Mouse (Mus musculus) 3134 (cell line): Measurements from ENCODE around the gene Frmd4a.
A peak's percentile ranks its signal among the peaks of the same experiment; 100 is the strongest.

Source experiments
- DNase-seq: peaks from one replicate; pipeline ENCODE4 v3.0.0-alpha.2; 2011; ENCODE audit warnings: low spot score; ENCODE audit not compliant: insufficient read length; ENCODE audit errors: extremely low read depth

Gene Frmd4a

DNA sequence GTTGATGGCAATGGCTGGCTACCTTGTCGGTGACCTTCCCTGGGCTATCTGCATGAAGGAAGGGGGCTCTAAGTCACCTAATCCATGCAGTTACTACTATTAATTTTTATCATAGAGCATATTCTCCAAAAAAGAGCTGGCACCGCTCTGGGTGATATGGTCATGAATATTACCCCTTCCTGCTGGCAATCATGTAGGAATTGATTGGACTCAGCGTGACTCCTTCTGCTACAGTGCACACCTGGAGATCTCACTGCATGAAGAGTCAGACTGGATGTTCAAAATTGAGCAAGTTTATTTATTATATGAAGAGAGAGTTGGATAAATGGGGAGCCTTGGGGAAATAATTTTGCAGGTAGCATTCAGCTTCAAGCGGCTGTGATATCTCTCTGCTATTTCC, 113.7 kb downstream of the Frmd4a start:
- DNase-seq = no peak

DNA sequence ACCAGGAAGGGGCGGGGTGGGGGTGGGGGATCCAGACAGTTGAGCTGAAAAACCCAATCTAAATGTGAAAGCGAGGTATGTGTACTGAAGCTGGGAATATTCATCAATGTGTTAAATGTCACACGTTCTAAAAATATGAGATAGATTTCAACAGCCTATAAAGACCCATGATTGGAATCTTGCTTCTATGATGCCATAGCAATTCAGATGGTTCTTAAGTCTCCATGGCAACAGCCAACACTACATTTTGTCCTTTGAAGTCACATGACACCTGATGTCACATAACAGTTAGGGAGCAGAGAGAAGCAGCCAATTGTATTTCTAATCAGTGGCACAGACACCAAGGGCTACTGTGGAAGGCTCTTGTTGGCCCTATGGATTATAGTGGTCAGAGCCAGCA, 120.0 kb downstream of the Frmd4a start:
- DNase-seq = no peak

DNA sequence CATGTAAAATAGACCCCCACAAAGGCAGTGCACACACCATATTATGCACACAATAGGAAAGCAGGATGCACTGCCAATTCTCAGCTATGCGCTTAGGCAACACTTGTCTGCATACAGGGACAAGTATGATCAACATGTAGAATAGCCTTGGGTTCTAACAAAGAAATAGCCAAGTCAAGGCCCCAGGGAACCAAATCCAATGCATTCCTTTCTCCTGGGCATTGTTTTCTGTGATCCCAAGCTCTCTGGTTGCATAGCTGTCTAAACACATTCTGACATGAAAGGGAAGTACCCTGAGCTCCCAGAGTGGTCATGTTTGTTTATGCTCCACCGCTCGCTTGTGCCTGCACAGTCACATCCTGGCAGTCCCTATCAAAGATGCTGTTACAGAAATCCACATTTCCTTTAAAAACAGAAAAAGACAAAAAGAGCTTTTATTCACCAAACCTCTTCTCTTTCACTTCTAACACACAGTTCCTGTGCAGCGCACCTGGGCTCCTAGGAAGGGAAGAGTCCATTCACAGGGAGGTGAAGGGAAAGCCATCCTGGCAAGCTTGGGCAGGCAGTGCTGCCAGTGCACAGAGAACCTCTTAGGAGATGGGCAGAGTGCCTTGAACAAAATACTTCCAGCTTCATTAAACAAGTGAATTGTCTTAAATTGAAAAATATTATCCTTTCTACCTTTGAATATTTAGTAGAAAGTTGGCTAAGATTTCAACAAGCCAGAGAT, 124.9 kb downstream of the Frmd4a start:
- DNase-seq = no peak

DNA sequence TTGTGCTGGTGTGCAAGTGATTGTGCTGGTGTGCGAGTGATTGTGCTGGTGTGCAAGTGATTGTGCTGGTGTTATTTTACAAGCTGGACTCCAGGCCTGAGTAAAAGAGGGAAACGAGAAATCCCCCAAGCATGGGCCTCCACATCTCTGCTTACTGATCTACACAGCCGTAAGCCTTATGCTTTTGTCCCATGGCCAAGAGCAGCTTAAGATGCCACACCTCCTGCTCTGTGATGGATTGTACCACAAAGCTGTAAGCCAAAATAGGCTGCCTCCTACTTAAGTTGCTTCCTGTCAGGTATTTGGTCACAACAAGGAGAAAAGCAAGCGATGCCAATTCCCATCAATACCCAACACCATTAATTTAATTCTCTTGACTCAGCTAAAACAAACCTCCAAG, 126.9 kb downstream of the Frmd4a start:
- DNase-seq = no peak

DNA sequence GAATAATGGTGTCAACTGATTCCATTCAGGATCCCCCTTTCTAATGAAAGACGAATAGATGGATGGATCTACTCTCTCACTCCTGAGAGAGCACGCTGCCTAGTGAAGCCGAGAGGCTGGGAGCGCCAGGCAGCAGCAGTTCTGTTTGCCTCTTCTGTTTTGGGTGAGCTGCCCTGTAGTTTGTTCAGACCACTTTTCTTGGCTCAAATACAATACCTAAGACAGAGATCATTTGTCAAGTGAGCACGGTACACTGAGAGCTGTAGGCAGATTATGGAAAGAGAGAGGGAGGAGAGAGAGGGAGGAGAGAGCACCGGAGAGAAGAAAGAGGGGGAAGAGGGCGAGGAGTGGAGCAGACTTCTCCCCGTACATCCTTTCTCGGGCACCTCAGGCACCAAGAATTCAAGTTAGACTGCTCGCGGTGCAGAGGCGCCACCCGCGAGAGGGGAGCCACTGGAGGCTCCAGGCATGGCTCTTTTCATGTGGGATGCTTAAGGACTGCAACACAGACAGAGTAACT, 135.1 kb downstream of the Frmd4a start:
- DNase-seq = no peak

DNA sequence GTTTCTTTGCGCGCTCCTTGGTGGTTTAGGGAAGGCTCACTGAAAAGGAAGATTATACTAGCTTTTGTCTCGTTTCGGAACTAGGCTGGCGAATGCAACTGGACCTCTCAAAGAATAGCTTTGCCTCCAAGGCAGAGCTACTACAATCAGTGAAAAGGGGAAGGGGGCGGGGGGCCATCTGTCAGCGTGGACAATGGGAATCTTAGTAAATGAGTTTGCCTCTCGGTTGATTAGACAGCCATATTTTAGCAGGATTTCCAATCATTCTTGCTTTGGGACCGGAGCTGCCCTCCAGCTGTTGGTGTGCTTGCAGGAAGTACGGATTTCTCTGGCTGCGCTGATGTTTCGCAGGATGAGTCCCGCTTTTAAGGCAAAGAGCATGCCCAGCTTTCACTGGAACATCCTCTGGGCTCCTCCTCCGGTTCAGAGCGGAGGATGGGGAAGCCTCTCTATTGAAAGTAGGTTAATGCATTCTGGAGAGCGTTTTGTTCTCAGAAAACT, 135.7 kb downstream of the Frmd4a start:
- no peak for DNase-seq

DNA sequence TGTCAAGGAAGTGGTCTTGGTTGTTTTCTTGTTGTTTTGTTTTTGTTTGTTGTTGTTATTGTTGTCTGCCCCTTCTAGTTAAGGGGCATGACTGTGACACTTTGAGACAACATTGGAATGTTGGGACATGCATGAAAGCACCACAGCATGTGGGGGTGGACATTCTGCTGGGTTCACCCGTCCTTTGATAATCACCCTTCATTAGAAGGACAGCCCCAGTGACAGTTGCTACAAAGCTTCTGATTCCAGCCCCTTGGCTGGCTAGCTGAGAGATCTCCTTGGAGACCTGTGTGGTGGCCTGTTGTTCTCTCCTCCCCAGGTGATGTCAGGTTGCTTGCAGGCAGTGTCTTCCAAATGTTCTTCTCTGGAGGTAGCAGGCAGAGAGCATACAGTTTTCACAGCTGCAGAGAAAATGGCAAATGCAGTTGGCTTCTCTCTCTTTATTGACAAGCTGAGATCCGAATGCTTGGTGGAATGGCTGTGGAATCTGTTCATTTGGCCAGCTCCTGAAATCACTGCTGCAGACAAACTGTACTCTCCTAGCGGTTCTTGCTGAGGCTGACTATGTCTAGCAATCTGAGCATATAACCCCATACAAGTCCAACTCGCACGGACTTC, 136.6 kb downstream of the Frmd4a start:
- DNase-seq = no peak

DNA sequence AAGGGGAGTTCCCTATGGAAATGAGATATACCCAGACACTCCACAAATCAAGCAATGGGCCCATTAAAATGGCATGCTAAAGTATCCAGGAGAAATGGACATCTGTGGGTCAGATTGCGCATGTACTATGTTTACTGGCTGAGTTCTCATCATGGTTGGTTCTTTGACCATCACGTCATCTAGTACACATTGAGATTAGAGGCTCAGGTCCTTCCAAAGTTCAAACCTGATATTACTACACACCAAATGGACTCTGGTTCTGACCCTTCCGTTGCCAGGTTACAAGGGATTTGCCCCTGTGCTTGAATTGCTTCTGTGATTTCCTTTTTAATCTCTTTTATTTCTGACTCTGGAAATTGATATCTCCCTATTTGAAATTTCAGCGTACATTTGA, 137.1 kb downstream of the Frmd4a start:
- DNase-seq = no peak

DNA sequence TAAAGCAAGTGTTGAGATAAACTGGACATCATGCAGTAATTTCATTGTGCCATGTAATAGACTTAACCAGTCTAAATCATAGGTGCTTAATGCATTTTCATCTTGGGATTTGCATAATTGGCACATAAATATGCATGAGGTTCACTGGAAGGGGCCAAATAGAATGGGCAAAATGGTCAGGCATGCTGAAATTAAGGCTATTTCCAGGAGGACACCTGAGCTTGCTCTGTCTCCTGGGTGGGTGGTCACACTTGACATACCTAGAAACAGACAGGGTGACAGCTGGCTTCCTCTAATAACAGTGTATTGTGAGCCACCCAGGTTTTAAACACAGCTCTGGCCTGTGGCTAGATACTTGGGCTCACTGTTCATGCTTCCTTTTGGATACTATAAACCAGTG, 137.9 kb downstream of the Frmd4a start:
- no peak for DNase-seq

DNA sequence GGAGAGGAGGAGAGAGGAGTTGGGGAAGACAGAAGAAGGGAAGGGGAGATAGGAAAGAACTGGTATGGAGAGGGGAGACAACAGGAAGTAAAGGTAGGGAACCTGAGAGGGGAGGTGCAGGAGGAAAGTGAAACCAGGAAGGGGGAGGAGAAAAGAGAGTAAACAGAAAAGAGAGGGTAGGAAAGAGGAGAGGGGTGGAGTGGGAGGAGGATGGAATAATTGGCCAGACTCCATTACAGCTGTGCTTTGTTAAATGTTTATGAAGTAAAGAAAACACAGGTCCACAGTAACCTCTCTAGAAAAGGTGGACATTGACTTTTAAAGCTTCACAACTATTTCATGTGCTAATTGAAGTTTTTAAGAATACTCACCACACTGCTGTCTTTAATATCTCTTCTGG, 139.0 kb downstream of the Frmd4a start:
- DNase-seq = no peak

DNA sequence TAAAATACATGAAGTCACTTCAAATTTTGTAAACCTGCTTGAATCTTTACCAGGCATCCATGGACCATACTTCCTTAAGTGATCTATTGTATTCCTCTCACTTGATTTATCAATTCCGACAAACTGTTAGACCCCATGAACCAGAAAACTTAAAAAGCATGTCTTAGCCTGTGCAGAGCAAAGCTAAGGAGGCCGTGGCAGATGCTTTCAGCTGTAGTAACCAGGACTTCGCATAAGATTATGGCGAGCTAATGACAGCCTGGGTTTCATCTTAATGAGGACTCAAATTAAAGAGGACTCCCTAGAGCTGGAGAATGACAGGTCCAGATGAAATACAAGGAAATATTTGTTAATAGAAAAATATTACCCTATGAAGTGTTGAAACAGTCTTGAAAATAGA, 139.9 kb downstream of the Frmd4a start:
- DNase-seq = no peak

DNA sequence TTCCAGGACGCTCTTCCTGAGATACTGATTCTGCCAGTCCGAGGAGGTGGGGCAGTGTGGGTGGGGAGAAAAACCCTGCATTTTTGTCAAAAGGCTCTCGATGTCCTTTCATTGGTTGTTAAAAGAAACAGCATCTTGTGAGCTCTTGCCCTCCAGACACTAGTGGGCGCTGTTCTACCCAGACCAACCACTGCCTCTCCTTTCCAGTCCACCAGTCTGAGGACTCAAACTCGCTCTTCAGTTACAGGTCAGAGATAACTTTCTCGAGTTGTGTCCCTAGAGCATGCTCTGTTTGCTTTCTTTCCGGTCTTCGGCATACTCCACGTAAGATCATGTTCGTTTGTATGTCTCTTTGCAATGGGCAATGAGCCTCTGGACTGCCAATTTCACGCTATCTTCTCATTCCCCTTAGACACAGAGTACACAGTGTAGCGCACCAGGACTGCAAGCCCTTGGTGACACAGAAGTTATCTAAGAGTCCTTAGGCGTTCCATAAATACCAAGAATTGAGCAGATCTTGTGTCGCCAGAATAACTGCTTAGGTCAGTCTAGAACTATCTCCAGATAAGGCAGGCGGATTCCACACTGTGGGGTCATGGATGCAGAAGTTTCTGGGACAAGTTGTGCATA, 142.2 kb downstream of the Frmd4a start:
- no peak for DNase-seq

DNA sequence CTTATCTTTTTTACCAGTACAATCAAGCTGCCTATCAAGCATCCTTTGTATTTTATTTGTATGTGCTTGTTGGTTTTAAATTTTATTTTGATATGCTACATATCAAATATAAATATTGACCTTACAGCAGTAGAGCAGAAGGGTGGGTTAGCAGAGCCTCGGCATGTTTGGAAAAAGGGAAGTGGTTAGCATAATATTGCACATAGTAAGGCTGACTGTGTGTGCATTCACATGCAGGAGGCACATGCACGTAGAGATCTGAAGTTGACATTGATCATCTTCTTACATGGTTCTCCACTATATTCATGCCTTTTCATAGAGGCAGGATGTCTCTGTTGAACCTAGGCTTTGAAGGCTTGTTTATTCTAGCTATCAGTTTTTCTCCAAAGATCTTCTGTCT, 148.7 kb downstream of the Frmd4a start:
- DNase-seq = no peak

DNA sequence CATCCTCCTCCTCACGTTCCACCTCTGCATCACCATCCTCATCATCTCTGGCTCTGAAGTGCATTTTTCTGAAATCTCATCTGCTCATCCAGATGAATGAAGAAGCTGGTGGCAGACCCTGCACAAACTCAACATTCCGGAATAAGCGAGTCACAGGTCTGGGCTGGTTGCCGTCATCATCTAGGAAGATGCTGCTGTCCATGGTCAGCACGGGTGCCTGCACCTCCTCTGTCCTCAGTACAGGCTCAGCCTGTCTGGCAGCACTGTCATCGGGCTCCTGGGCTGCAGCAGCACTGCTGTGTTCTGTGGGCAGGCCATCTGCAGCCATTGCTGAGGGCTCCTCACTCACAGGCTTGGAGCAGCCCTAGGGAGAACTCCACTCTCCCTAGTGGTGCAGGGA, 149.6 kb downstream of the Frmd4a start:
- DNase-seq = peak; percentile 11

DNA sequence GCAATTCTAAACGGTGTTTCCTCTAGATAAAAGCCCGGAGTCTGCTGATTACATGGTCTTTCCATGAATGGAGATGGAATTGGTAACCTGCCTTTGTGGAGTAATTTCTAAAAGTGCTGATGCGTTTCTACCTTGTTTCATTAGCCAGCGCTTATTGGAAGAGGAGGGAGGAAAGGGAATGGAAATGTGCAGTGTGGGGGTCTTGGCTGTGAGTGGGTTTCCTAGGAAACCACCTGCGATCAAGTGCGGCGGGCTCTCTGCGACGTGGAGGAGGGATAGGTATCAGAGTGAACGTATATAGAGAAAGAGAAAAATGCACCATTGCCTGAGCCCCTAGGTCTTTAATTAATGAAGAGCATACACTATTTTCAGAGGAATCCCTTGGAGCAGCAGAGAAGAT, 152.2 kb downstream of the Frmd4a start:
- DNase-seq = no peak

DNA sequence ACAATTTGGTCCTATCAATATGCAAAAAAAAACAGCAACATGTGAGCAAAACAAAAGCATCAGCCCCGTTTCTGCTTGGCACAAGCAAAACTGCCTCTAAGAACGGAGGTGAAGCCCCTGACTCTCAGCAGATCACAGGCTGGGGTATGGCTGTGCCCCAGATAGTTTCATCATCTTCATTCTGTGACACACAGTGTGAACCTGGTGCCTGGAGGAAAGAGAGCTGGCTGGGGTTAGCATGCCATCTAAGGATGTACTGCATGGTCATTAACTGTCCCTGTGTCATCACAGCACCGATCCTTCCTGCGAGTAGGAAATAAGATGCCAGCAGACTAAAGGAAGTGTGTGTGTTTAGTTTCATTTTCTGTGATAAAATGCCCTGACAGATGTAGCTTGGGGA, 152.7 kb downstream of the Frmd4a start:
- DNase-seq = no peak

DNA sequence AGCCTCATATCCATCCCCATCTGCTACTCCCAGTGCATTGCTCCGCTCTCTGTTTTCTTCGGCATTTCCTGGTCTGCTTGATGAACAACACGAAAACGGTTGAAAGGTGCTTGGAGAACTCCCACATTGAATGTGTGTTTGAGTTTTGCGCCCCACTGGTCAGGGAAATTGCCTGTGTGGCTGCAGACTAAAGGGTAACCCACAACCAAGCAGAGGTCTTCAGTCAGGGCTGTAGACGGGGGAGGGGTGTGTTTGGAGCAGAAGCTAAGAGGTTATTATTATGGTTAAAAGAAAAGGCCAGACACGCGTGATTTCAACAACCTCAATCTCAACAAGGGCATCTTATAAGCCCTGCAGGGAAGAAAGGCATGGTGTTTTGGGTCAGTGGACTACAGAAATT, 167.5 kb downstream of the Frmd4a start:
- DNase-seq = no peak

DNA sequence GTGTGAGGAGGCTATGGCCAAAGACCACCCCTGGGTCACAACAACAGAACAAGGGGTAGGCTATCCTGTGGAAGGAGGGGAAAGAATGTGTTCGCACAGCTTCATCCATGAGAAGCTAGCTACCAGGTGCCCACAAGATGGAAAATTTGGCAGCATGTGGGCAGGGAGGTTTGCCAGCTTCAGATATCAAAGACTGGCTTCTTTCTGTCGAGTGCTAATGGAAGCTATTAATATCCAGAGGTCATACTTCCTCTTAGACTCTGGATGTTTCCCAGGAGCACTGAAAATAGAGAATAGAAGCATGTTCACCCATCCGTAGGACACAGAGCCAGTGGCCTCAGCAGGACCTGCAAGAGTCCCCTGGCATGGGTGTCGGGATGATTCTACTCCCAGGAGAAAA, 170.0 kb downstream of the Frmd4a start:
- no peak for DNase-seq

DNA sequence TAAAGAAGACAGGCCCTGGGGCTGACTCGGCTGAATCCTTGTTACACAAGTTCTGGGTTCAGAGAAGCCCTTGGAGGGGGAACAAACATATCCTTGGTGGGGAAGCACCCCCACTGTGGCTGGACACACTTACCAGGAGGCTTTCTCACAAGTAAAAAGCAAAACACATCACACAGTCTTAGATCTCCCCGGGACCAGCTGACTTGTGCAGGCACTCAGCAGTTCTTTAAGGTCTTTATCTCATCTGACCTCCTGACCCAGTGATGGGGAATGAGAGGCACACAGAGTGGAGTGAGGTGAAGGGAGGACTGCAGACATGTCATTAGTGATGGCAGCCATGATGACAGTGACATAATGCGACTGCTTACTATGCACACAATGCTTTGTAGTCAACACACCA, 170.8 kb downstream of the Frmd4a start:
- DNase-seq = no peak

DNA sequence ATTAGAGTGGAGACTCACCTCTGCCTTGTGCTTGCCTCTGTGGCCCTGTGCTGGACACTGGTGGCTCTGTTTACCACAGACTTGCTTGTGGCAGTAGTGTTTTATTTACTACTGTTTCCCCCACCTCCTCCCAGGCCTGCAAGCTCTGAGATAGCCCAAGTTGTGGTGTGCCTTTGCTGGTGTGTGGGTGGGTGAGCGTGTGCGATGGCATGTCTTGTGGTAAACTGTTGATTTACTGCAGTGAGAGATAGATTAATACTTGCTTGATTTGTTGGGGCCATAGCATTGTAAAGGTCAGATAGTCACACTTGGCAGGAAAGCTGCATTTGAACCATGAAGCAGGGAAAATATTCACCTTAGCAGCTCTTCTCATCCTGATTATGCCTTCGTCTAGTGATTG, 172.8 kb downstream of the Frmd4a start:
- no peak for DNase-seq

DNA sequence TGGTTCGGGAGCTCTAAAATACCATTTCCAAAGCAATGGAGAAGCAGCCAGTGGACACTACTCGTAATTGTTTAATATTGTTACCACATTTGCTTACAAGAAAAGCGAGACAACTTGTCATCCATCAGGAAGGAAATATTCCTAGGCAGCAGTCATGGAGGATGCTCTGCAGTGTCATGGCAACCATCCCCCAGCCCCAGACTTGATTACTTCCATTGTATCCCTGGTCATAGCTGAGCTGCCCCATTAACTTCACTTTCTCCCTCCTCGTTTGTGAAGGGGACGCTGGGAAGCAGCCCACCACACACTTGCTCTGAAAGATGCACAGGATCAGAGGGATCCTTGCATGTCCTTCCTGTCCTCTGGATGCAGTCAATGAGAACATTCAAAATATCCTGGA, 173.5 kb downstream of the Frmd4a start:
- DNase-seq = no peak

DNA sequence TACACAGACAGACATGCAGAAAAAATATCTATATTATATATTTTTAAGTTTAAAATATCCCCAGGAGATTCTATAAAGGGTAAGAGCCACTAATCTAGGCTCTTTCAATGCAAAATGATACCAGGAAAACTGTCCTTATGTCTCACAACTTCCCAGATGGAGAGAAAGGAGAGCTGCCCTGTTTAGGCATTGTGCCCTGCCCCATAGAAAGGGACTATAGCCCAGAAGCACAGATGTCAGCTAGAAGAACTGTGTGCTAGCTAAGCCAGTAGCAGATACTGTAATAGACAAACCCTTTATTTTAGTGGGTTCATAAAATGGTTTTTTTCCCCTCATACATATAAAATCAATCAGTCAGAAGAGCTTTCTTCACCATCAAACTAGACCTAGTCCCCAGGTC, 175.7 kb downstream of the Frmd4a start:
- no peak for DNase-seq
